Mouse (Mus musculus) cortical plate, adult 2 months (tissue): ENCODE results near the gene Gm1113.

Experiments
- CTCF ChIP-seq: fragments of 200-500 bp; IDR thresholded peaks from 2 replicates; pipeline ENCODE4 v1.5.1; 2011; ENCODE audit warnings: mild to moderate bottlenecking, control low read depth, low read length; ENCODE audit not compliant: insufficient read depth; ENCODE audit errors: extremely low read depth
- POLR2A ChIP-seq: fragments of 200-500 bp; IDR thresholded peaks from 2 replicates; pipeline ENCODE4 v1.6.1; 2011; ENCODE audit warnings: mild to moderate bottlenecking, low read length, control low read depth; ENCODE audit not compliant: insufficient read depth; ENCODE audit errors: extremely low read depth

- no peak for TF ChIP-seq POLR2A
- TF ChIP-seq CTCF, result no peak
Observed at GRCm38 (mm10) chr9:35474104-35474724, 43.9 kb downstream of the Gm1113 start.
